Mouse (Mus musculus): ENCODE results near the gene Tmem120b.
A peak's percentile ranks its signal among the peaks of the same experiment; 100 is the strongest.

Gene Tmem120b

DNA sequence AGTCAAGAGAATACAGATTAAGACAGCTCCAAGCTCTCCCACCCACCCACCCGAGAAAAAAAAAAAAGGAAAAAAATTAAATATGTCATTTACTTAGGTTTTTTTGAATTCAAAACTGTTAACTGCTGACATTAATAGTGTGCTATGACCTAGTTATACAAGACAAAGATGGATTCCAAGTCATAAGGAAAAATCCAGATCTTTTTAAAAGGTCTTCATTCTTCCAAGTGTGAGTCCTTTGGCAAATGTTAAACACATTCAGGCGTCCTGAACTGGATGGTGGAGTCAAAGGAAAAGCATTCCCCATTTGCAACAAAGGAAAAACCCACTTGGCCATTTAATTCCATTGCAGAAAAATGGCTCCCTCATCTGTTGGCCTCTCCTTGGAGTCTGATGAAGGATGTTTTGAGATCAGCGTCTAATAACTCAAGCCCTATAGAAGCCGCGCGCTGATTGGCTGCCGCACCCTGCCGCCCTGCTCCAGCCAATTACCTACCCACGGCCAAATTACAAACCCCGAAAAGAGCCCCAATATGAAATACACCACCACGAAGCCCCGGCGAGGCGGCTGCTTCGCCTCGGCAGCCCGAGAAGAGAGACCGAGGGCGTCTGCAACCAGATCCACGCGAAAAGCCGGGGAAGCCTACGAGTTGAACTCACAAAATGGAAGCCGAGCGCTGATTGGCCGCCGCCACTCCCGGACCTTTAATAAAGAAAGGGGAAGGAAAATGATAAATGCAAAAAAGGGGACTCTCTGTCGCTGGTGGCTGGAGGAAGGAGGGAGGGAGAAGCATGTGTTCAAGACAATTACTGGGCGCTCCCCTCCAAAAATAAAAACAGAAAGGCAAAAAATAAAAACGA, 72.7 kb downstream of the Tmem120b start:
- DNase-seq (ENCODE audit: low spot score) = peak; percentile 94

DNA sequence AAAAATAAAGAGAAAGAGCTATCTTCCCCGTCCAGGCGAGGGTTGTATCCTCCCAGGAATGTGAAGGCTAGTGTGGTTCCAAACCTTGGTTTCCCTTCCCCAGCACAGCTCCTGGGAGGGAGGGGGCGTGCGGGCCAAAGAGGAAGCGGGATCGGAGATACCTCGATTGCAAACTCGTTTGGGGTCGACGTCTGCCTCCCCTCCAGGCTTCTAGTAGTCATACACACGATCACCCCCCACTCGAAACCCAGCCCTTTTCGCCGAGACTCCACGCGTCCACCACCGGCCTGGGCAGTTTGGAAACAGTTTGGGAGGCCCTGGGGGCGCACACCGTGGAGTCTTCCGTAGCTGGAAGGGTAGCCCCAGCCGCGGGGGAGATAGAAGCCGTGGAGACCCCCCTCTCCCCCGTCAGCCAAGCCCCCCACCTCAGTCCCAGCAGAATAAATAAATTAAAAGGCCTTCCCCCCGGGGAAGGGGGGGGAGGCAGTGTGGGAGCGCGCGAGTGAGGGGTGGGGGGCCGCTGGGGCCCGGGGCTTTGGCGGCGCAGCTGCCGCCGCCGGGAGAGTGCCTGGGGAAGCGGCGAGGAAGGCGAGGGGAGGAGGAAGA, 73.4 kb downstream of the Tmem120b start:
- no peak for DNase-seq (ENCODE audit: low spot score)

DNA sequence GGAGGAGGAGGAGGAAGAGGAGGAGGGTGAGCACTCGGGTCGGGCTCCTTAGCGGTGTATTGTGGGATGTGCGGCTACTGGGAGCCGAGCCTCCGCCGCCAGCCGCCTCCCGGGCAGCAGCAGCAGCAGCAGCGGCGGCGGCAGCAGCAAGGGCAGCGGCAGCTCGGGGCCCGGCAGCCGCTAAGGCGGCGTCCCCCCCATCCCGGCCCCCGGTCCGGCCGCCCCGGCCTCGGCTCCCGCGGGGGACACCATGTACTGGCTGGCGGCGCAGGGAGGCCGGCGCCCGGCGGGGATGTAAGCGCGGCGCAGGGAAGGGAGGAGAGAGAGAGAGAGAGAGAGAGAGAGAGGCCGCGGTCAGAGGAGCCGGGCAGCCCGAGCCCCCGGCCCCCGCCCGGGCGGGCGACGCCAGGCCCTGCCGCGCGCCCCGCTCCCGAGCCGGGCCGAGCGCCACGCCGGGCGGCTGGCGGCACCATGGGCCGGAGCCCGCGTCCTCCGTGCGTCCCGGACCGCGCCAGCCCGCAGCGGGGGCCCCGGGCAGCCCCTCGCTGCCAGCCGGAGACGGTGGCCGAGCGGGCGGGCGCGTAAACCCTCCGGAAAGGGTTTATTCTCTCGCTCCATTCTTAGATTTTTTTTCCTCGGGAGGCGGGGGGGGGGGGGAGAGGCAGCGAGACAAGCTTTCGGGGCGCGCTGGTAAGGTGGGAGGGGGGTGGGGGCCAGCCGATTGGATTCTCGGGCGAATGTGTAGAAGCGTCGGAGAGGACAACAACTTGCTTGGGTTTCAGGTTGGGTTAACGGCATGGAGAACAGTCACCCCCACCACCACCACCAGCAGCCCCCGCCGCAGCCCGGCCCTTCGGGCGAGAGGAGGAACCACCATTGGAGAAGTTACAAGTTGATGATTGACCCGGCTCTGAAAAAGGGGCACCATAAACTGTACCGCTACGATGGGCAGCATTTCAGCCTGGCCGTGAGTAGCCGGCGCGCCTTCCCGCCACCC, 74.2 kb downstream of the Tmem120b start, which contains the start of gene Setd1b:
Setd1b (plus strand) TSS at position 33 of the 997 bp plus-strand sequence.
- no peak for DNase-seq (ENCODE audit: low spot score)

DNA sequence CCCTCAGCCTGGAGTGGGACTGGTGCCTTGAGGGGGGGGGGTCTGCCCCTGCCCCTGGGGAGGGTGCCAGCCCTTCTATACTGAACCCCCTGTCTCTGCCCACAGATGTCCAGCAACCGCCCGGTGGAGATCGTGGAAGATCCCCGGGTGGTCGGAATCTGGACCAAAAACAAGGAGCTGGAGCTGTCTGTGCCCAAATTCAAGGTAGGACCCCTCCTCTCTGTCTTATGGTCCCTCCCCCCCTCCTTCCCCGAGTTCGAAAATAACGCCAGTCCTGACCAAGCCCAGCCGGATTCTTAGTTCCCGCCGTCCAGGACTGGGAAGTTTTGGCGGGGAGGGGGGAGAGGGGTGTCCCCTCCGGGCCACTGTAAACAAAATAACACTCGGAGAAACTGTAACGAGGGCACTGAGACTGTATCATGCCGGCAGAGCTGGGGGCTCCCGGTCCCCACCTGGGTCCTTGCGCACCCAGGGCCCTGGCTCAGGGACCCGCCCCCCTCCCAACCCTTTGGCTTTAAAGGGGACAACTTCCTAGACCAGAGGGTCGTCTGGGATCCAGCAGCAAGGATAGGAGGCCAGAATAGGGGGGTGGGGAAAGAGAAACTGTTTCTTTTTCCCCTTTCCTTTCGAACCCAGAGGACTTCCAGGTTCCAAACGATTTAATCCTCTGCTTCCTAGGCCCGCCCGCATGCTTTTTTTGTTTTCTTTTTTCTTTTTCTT, 75.2 kb downstream of the Tmem120b start:
- no peak for DNase-seq (ENCODE audit: low spot score)

DNA sequence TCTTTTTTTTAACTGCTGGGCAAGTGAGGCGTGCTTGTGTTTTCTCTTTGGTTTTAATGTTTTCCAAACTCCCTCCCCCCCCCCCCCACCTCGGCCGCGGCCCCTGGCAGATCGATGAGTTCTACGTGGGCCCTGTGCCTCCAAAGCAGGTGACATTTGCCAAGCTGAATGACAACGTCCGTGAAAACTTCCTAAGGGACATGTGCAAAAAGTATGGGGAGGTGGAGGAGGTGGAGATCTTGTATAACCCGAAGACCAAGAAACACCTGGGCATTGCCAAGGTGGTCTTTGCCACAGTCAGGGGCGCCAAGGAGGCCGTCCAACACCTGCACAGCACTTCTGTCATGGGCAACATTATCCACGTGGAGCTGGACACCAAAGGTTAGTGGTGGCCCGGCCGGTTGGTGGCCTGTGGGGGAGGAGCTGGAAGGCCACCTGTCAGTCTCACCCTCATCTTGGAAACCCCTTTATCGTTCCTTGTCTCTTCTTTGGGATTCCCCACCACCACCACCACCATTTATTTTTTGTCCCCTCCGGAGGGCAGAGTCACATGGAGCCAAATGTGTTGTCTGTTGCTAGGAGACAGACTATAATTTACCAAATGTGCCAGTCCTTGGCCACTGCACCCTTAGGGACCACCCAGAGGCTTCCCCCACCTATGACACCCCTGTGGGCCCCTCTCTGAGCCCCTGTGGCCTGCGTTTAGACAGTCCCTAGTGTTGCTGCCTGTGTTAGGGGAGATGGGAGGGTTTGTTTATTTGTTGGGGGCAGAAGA, 75.9 kb downstream of the Tmem120b start:
- DNase-seq (ENCODE audit: low spot score) = no peak

DNA sequence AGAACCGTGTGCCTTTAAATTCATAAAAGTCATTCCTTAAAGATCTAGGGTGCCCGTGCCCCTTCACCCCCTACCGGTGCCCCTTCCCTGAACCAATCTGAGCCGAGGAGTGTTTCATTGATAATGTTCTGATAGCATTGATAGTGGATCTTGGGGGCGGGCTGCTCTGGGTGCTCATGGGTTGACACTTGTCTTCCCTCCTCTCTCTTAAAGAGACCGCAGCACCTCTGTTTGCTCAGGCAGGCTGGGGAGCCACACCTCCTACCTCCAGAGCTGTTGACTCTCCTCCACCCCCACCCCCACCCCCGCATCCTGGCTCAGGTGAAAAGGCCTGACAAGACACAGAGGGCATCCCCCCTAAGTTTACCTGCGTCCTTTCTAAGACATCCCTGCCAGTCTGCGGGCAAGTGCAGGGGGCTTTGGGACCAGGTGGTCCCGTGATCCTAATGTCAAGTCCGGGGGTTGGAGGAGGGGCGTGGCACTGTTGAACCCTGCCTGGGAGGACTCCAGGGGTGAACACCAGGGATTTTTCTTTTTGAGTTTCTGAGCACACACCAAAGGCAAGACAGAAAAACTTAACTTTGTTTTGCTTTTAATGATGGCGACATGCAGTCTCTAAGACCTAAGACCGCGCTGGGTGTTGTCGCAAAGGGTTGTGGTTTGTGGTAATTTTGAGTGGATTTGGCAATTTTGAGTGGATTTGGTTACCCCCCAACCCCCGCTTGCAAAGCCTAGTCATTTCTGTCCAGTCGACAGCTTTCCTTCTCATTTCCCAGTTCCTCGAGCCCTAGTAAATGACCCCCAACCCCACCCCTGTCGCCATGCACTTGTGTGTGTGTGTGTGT, 76.8 kb downstream of the Tmem120b start:
- no peak for DNase-seq (ENCODE audit: low spot score)

DNA sequence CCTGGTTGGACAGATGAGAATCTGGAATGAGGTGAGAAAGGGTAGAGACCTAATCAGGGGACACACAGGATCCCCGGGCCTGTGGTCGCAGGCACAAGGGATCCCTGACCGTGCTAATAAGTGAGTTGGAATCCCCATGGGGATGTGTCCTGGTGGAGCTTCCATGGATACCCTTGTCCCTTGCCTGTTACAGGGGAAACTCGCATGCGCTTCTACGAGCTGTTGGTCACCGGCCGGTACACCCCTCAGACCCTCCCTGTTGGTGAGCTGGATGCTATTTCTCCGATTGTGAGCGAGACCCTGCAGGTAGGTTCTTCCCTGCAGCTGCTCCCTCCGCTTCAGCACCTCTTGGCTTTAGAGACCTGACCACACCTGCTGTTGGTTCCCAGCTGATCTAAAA, 78.1 kb downstream of the Tmem120b start:
- no peak for DNase-seq (ENCODE audit: low spot score)

DNA sequence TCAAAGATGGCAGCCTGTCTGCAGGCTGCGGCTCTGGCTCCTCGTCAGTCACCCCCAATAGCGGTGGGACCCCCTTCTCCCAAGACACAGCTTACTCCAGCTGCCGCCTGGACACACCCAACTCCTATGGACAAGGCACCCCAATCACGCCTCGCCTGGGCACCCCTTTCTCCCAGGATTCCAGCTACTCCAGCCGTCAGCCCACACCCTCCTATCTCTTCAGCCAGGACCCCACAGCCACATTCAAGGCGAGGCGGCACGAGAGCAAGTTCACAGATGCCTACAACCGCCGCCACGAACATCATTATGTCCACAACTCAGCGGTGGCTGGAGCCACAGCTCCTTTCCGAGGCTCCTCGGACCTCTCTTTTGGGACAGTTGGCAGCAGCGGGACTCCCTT, 79.4 kb downstream of the Tmem120b start:
- no peak for DNase-seq (ENCODE audit: low spot score)

DNA sequence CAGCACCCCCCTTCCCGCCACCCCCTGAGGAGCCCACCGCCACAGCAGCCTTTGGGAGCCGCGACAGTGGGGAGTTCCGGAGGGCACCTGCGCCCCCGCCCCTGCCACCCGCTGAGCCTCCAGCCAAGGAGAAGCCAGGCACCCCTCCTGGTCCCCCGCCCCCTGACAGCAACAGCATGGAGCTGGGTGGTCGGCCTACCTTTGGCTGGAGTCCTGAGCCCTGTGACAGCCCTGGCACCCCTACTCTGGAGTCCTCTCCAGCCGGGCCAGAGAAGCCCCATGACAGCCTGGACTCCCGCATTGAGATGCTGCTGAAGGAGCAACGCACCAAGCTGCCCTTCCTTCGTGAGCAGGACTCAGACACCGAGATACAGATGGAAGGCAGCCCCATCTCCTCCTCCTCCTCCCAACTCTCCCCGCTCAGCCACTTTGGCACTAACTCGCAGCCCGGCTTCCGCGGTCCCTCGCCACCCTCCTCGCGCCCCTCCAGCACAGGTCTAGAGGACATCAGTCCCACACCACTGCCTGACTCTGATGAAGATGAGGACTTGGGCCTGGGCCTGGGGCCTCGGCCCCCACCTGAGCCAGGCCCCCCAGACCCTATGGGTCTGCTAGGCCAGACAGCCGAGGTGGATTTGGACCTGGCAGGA, 80.0 kb downstream of the Tmem120b start:
- no peak for DNase-seq (ENCODE audit: low spot score)

DNA sequence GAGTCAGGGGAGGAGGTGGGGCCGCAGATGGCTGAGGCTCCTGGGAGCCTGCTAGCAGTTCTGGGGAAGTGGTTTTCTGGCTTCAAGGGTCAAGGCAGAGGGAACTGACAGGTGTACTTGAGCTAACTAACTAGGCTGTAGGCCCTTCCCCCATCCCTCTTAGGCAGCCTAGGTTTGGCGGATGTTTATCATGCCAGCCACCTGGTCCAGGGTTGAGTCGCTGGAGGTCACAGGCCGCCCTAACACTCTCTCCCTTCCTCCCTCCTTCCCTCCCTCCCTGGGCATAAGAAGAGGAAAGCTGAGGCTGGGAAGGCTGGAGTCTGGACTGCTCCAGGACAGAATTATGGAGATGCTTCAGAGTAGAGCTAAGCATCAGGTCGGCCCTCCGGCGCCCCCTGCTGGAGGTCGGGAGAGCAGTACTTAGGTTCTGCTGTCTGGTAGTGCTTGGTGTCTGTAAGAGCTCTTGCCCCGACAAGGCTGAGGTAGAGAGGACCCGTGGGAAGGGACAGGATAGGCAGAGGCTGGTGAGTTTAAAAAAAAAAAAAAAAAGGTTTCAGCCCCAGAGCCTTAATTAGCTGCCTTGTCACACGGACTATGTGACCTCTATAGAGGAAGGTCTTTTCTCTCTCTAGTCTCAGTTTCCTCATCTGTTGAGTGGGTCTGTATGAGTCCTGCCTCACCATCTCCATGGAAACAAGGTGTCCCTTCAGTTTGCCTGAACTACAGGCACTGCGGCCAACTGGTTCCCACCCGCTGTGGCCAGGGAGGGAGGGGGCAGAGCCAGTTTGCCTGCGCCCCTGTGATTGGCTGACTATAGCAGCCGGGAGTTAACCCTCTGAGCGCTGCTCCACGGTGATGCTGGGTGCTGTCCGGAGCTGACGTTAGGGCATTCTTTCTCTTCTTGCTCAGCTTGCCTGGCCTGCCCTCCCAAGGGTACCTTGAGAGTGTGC, 81.5 kb downstream of the Tmem120b start:
- DNase-seq (ENCODE audit: low spot score) = peak; percentile 86

DNA sequence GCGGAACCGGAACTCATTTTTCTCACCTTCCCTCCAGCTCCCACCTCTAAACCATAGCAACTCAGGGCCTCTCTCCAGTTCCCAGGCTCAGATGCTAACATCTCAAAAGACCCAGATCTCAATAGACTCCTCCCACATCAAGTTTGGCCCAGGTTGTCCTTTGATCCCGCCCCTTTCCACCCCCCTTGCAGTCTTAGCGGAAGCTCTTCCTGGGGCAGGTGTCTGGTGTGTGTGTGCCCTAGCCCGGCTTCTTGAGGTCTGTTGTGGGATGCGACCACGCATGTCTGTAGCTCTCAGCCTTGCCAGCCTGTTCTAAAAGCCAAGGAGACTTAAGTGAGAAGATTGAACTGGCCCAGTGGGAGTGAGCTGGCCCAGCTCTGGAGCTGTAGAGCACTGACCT, 82.4 kb downstream of the Tmem120b start:
- DNase-seq (ENCODE audit: low spot score) = no peak

DNA sequence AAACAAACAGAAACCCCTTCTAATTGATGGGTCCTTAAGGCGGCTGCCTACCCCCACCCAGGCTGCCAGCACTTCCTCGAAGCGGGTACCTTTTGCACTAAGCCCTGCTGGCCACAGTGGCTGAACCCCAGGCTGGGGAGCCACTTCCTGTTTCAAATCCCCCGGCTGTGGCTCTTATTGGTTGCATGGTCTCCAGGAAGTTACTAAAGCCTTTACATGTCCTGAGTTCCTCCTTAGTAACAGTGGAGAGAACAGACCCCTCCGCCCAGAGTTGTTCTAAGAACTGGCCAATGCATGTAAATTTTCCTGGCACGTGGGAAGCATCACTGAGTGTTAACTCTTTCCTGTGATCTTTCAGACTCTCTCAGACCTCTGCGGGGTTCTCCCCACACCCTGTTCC, 82.9 kb downstream of the Tmem120b start:
- no peak for DNase-seq (ENCODE audit: low spot score)

DNA sequence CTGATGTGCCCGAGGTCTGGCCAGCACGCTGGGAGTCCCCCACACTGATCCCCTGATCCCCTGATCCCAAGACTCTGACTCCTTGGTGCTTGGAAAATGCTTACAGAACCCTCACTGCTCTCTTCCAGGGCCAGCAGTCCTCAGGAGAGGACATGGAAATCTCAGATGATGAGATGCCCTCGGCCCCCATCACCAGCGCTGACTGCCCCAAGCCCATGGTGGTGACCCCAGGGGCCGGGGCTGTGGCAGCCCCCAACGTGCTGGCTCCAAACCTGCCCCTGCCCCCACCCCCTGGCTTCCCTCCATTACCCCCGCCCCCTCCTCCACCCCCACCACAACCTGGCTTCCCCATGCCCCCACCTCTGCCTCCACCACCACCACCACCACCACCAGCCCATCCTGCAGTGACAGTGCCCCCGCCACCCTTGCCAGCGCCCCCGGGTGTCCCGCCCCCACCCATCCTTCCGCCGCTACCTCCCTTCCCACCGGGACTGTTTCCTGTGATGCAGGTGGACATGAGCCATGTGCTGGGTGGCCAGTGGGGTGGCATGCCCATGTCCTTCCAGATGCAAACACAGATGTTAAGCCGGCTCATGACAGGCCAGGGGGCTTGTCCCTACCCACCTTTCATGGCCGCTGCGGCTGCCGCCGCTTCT, 83.6 kb downstream of the Tmem120b start:
- DNase-seq (ENCODE audit: low spot score) = no peak

DNA sequence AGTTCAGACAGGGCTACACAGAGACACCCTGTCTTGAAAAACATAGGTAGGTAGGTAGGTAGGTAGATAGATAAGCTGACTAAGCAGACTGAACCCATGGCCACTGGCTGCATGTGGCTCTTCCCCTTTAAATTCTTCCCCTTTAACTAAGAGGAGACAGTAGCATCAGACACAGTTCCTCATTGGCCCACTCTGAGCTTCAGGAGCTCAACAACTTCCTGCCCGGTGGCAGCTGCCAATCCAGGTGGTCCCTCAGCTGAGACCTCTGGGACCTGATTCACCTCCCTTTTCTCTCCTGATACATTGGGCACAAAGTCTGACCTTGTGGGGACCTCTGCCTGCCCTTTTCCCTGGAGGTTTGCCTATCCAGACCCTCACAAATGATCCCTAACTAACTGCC, 84.7 kb downstream of the Tmem120b start:
- DNase-seq (ENCODE audit: low spot score) = no peak

DNA sequence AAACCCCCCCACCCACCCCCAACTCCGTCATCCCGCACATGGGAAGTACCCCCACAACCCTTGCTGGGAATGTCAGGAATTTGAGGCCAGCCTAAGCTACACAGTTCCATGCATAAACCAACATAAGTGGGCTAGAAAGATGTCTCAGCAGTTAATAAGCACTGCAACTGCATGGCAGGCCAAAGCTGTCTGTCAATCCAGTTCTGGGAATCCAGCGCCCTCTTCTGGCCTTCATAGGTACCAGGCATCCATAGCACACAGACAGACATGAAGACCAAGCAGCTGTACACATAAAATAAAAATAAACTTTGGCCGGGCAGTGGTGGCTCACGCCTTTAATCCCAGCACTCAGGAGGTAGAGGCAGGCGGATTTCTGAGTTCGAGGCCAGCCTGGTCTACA, 87.2 kb downstream of the Tmem120b start:
- no peak for DNase-seq (ENCODE audit: low spot score)

DNA sequence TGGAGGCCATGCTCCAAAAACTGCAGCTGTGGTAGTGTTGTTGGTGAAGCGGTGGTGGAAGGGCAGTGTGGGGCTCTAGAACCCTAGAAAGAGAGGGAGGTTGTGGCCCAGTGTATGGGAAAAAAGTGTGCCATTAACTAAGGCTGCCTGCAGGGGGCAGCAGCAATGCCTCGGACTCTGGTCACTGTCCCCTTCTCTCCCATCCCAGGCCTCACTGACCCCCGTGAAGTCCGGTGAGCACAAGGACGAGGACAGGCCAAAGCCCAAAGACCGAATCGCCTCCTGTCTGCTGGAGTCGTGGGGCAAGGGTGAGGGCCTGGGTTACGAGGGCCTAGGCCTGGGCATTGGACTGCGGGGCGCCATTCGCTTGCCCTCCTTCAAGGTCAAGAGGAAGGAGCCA, 88.5 kb downstream of the Tmem120b start:
- no peak for DNase-seq (ENCODE audit: low spot score)

DNA sequence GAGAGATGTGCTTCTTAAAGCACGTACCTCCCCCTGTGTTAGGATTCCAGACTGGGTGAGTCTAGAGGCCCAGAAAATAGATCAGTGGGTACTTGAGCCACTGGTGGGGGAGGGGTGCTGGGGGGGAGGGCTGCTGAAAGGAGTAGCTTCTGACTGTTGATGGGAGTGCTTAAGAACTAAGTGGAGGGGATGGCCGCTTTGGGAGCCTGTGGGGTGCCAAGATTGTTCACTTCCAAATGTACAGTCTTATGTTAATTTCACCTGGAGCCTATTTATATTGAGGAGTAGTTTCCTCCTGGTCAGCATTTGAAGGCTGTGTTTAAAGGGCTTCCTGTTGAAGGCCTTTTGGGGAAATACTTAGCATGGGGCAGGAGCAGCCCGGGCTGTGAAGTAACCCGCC, 89.8 kb downstream of the Tmem120b start:
- no peak for DNase-seq (ENCODE audit: low spot score)

DNA sequence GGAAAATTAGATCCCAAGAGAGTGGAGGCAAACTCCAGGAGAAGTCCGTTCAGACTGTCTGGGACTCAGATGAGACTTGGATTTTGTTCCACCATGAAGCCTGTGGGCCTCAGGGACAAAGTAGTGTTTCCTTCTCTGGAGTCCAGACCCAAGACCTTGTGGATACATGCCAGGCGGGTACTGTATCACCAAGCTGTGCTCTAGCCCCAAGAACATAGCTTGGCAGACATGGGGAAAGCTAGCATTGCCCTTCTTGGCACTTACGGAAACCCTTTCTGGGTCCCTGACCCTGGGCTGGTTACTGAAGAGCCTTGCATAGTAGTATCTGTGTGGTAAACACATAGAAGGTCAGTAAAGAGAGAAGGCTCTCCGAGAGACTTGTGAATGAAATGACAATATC, 91.2 kb downstream of the Tmem120b start:
- DNase-seq (ENCODE audit: low spot score) = no peak
